Mouse (Mus musculus) olfactory bulb, adult 2 months (tissue): Measurements from ENCODE around the gene Nkrf.

Source experiments
- CTCF ChIP-seq: fragments of 200-500 bp; IDR thresholded peaks from 2 replicates; pipeline ENCODE4 v1.5.1; 2012; ENCODE audit warnings: low read depth, mild to moderate bottlenecking, low read length, moderate library complexity; ENCODE audit not compliant: insufficient read depth
- POLR2A ChIP-seq: fragments of 200-500 bp; IDR thresholded peaks from 2 replicates; pipeline ENCODE4 v1.6.1; 2012; ENCODE audit warnings: mild to moderate bottlenecking, low read depth, low read length, moderate library complexity; ENCODE audit not compliant: insufficient read depth

GRCm38 (mm10) chrX:36917749-36918148, 15.1 kb upstream of the Nkrf start:
- TF ChIP-seq POLR2A: no peak
- TF ChIP-seq CTCF: no peak
